Mouse (Mus musculus): ENCODE results near the gene Tcap.

DNA sequence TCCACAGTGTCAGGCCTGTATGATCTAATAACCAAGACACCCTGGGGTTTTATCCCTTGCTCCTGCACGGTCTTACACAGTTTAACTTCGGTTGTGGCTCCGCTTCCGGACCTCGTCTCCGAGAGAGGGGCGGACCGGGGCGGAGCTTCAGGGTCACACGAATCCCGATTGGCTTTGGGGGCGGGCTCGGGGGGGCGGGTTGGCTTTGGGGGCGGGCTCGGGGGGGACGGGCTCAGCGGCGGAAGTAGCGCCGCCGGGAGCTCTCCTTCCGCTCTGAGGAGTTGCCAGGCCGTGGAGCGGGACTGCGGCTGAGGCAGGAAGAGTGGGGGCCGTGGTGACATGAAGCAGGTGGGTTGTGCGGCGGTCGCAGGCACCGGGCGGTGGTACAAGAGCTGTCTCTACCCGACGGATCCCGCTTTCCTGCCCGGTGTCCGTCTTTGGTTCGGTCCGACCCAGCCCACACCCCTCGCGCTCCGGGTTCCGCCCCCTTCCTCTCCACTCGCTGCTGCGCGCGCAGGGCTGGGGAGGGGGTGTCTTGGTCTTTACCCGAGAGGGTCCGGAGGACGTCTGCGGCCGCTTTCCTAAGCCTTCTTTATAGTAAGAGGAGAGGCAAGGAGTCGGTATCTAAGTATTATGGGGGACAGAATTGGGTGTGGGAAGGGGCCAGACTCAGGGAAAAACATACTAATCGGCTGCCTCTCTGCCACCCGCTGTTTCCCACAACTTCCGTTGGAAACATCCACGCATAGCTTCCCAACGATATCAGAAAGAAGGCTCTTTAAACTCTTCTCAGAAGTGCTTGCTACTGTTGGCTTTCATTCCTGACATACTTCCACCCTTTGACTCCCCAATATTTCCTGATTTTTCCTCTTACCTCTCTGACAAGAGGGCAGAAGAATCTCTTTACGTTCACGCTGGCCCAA is 25.2 kb upstream of the Tcap start, which contains the start of gene Stard3:
- TF ChIP-seq MAFK (IDR thresholded peaks at IDR 0.05; ENCODE audit: insufficient read depth, low read depth, low read length) (no peak), HCFC1 (IDR thresholded peaks at IDR 0.05; ENCODE audit: borderline replicate concordance, insufficient read depth, low read length) (peak; percentile 79), ZNF384 (IDR thresholded peaks at IDR 0.05; ENCODE audit: low read depth, low read length) (no peak)
